Mouse (Mus musculus) CH12.LX (cell line): Measurements from ENCODE around the gene Anxa11. TPM values are rescaled to one million over a fixed set of nuclear protein-coding genes. Genes with fewer than 3 reads are reported as not detected.

ENCODE experiments used
- DNase-seq: peaks from one replicate; pipeline ENCODE4 v3.0.0-alpha.2; 2013; ENCODE audit errors: extremely low read depth
- H3K27ac ChIP-seq: 2 replicates; pipeline ENCODE4 v1.5.1; 2012; ENCODE audit warnings: low read depth, mild to moderate bottlenecking, control low read depth, moderate library complexity; ENCODE audit not compliant: insufficient read depth
- H3K27me3 ChIP-seq: replicated peaks from 2 replicates; pipeline ENCODE3; 2012; ENCODE audit warnings: inconsistent platforms
- H3K36me3 ChIP-seq, 2 experiments: replicated peaks in 1 of 2; 2 replicates each; pipeline versions ENCODE3 to v1.6.1; 2012; ENCODE audit warnings: inconsistent platforms in 1 of 2, low read length in 1 of 2, mild to moderate bottlenecking in 1 of 2, mixed read lengths in 1 of 2, moderate library complexity in 1 of 2; ENCODE audit not compliant: control insufficient read depth in 1 of 2, insufficient read depth in 1 of 2
- H3K4me1 ChIP-seq, 2 experiments: 2 replicates each; pipeline ENCODE4 v1.6.1; 2012; ENCODE audit warnings: inconsistent platforms in 1 of 2, moderate library complexity in 1 of 2; ENCODE audit not compliant: insufficient read depth in 2 of 2, control insufficient read depth in 1 of 2
- H3K4me2 ChIP-seq: 2 replicates; pipeline ENCODE4 v1.6.1; 2012; ENCODE audit warnings: low read depth, mild to moderate bottlenecking, control low read depth; ENCODE audit not compliant: poor library complexity, insufficient read depth, severe bottlenecking
- H3K4me3 ChIP-seq, 3 experiments: fragments of 150-350 bp in 1 of 3; sonication (generic) in 1 of 3; replicated peaks in 1 of 3; 2 replicates each; pipeline versions ENCODE3 to v1.5.1; 2011 to 2012; ENCODE audit warnings: low read depth in 2 of 3, low read length in 2 of 3, mild to moderate bottlenecking in 2 of 3, moderate library complexity in 2 of 3, control low read depth in 1 of 3, improper control_type of control experiment in 1 of 3, inconsistent platforms in 1 of 3, mixed read lengths in 1 of 3; ENCODE audit not compliant: poor library complexity in 1 of 3
- H3K79me2 ChIP-seq: replicated peaks from 2 replicates; pipeline ENCODE4 v1.6.1; 2012; ENCODE audit warnings: mild to moderate bottlenecking, moderate library complexity; ENCODE audit not compliant: control insufficient read depth, poor library complexity, insufficient read depth, severe bottlenecking; ENCODE audit errors: extremely low read depth
- H3K9ac ChIP-seq: 2 replicates; pipeline ENCODE4 v1.6.1; 2012; ENCODE audit warnings: low read depth, mild to moderate bottlenecking, control low read depth, moderate library complexity; ENCODE audit not compliant: insufficient read depth
- H3K9me3 ChIP-seq: replicated peaks from 2 replicates; pipeline ENCODE3; 2012; ENCODE audit warnings: low read length, inconsistent platforms, mixed read lengths
- E2F4 ChIP-seq: IDR thresholded peaks from 2 replicates; pipeline ENCODE4 v1.6.1; 2011; ENCODE audit warnings: low read depth, low read length, improper control_type of control experiment; ENCODE audit not compliant: insufficient replicate concordance
- ELF1 ChIP-seq: IDR thresholded peaks from 2 replicates; pipeline ENCODE4 v1.6.1; 2014; ENCODE audit warnings: low read depth, mild to moderate bottlenecking, inconsistent platforms, low read length, improper control_type of control experiment
- ETS1 ChIP-seq: conservative IDR thresholded peaks from 2 replicates; pipeline ENCODE4 v1.6.1; 2012; ENCODE audit warnings: low read depth, mild to moderate bottlenecking, inconsistent platforms, low read length, improper control_type of control experiment, moderate library complexity
- GABPA ChIP-seq: IDR thresholded peaks from 2 replicates; pipeline ENCODE4 v1.6.1; 2012; ENCODE audit warnings: low read depth, low read length, improper control_type of control experiment, inconsistent platforms; ENCODE audit not compliant: insufficient replicate concordance
- HCFC1 ChIP-seq: IDR thresholded peaks from 2 replicates; pipeline ENCODE4 v1.6.1; 2012; ENCODE audit warnings: low read depth, mild to moderate bottlenecking, inconsistent platforms, low read length, improper control_type of control experiment
- JUND ChIP-seq: conservative IDR thresholded peaks from 2 replicates; pipeline ENCODE4 v1.6.1; 2011; ENCODE audit warnings: low read depth, low read length, improper control_type of control experiment
- KAT2A ChIP-seq: IDR thresholded peaks from 2 replicates; pipeline ENCODE4 v1.6.1; 2012; ENCODE audit warnings: low read length, improper control_type of control experiment, inconsistent platforms; ENCODE audit not compliant: insufficient replicate concordance
- MAFK ChIP-seq: IDR thresholded peaks from 2 replicates; pipeline ENCODE4 v1.6.1; 2011; ENCODE audit warnings: low read length, improper control_type of control experiment; ENCODE audit not compliant: insufficient replicate concordance
- MAX ChIP-seq: IDR thresholded peaks from 2 replicates; pipeline ENCODE4 v1.6.1; 2011; ENCODE audit warnings: low read length, improper control_type of control experiment
- MAZ ChIP-seq: IDR thresholded peaks from 2 replicates; pipeline ENCODE4 v1.6.1; 2012; ENCODE audit warnings: low read depth, mild to moderate bottlenecking, inconsistent platforms, low read length, improper control_type of control experiment, moderate library complexity
- MEF2A ChIP-seq: IDR thresholded peaks from 2 replicates; pipeline ENCODE4 v1.6.1; 2014; ENCODE audit warnings: low read depth, mild to moderate bottlenecking, inconsistent platforms, low read length, improper control_type of control experiment, borderline replicate concordance
- NELFE ChIP-seq: IDR thresholded peaks from 2 replicates; pipeline ENCODE4 v1.6.1; 2011; ENCODE audit warnings: low read depth, low read length, improper control_type of control experiment
- NRF1 ChIP-seq: IDR thresholded peaks from 2 replicates; pipeline ENCODE4 v1.6.1; 2014; ENCODE audit warnings: low read depth, mild to moderate bottlenecking, inconsistent platforms, low read length, improper control_type of control experiment, moderate library complexity
- PAX5 ChIP-seq: IDR thresholded peaks from 2 replicates; pipeline ENCODE4 v1.6.1; 2012; ENCODE audit warnings: low read length, inconsistent platforms, mixed read lengths
- POLR2A ChIP-seq: IDR thresholded peaks from 2 replicates; pipeline ENCODE4 v1.6.1; 2011; ENCODE audit warnings: low read depth, mild to moderate bottlenecking, improper control_type of control experiment, low read length
- POLR2AphosphoS2 ChIP-seq: IDR thresholded peaks from 2 replicates; pipeline ENCODE4 v1.6.1; 2011; ENCODE audit warnings: low read depth, low read length, improper control_type of control experiment
- RAD21 ChIP-seq: IDR thresholded peaks from 2 replicates; pipeline ENCODE4 v1.6.1; 2011; ENCODE audit warnings: low read depth, mild to moderate bottlenecking, low read length, improper control_type of control experiment, moderate library complexity
- RCOR1 ChIP-seq: conservative IDR thresholded peaks from 2 replicates; pipeline ENCODE4 v1.6.1; 2012; ENCODE audit warnings: low read depth, mild to moderate bottlenecking, inconsistent platforms, low read length, improper control_type of control experiment
- SIN3A ChIP-seq: IDR thresholded peaks from 2 replicates; pipeline ENCODE4 v1.6.1; 2012; ENCODE audit warnings: low read length, improper control_type of control experiment, inconsistent platforms
- SMC3 ChIP-seq: IDR thresholded peaks from 2 replicates; pipeline ENCODE4 v1.6.1; 2011; ENCODE audit warnings: low read depth, low read length, improper control_type of control experiment
- UBTF ChIP-seq: IDR thresholded peaks from 2 replicates; pipeline ENCODE4 v1.6.1; 2012; ENCODE audit warnings: low read depth, mild to moderate bottlenecking, inconsistent platforms, low read length, improper control_type of control experiment, moderate library complexity
- USF1 ChIP-seq: IDR thresholded peaks from 2 replicates; pipeline ENCODE4 v1.6.1; 2014; ENCODE audit warnings: low read depth, mild to moderate bottlenecking, inconsistent platforms, low read length, improper control_type of control experiment
- ZKSCAN1 ChIP-seq: IDR thresholded peaks from 2 replicates; pipeline ENCODE4 v1.6.1; 2012; ENCODE audit warnings: low read depth, inconsistent platforms, low read length, improper control_type of control experiment, borderline replicate concordance
- ZMIZ1 ChIP-seq: IDR thresholded peaks from 2 replicates; pipeline ENCODE4 v1.6.1; 2012; ENCODE audit warnings: low read depth, mild to moderate bottlenecking, inconsistent platforms, low read length, improper control_type of control experiment
- dilution Hi-C: fragments of 300-500 bp; cut with MboI; formaldehyde crosslinking; loops from 2 replicates; pipeline ENCODE4 v1.14.3; 2020; ENCODE audit warnings: low sequenced_read_pairs; ENCODE audit not compliant: extremely low pct_unique_long_range_greater_than_20kb, extremely low pct_ligation_motif_present
- in situ Hi-C: fragments of 300-500 bp; cut with MboI; formaldehyde crosslinking; loops from 3 replicates; pipeline ENCODE4 v1.14.3; 2019; ENCODE audit warnings: low sequenced_read_pairs, low pct_ligation_motif_present, low pct_unique_long_range_greater_than_20kb, mixed read lengths
- polyA plus RNA-seq: library from polyadenylated mRNA; unstranded; fragments of >175 nt; gene quantifications from 2 replicates; pipeline ENCODE4 v1.2.1, GENCODE M21; 2012; ENCODE audit warnings: low read depth; ENCODE audit not compliant: insufficient read length
- total RNA-seq, 2 experiments: library from RNA; depleted of rRNA; stranded (reverse); fragments of 300-350 nt in 1 of 2; fragments of >200 nt in 1 of 2; gene quantifications; 2 replicates each; pipeline ENCODE4 v1.2.3; 2012 to 2014

Anxa11 gene
- total and polyA plus RNA-seq, 3 experiments: 5.0 to 35.0 (median 8.4) TPM

DNA sequence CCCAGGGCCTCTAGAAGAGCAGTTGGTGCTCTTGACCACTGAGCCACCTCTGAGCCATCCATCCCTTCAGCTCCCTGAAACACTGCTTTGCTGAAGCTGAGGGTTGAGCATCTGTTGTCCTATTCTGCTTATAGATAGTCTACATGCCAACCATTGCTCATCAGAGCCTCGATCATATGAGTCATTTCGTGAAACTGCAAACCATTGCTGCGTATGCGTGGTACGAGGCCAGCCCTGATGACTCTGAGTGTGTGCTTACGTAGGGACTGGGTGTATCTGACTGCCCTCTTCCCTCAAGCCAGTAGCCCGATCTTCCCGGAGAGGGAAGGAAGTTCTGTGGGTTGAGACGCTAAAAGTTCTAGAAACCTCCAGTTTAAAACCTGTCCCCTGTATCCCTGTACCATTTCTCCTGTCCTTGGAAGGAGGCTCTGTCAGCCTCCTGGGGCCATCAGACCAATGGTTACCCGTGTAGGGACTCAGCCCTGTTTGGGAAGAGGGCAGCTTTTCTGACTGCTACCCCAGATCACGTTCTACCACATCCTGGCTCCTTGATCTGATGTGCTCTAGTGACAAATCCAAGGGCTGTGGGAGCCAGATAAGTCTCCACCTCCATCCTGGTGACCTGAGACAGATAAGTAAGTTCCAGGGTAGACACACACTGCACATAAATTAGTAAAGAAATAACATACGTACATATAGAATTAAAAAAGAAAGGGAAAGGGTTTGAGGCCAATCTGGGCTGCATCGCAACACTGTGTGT is 20.0 kb downstream of the Anxa11 start (continued):
- TF ChIP-seq ZKSCAN1 (no peak), POLR2AphosphoS2 (no peak), MAX (no peak), NRF1 (no peak), HCFC1 (no peak), MEF2A (no peak), NELFE (no peak), JUND (peak; percentile 46; the same call in 1 of the 2 replicates), ELF1 (no peak)

DNA sequence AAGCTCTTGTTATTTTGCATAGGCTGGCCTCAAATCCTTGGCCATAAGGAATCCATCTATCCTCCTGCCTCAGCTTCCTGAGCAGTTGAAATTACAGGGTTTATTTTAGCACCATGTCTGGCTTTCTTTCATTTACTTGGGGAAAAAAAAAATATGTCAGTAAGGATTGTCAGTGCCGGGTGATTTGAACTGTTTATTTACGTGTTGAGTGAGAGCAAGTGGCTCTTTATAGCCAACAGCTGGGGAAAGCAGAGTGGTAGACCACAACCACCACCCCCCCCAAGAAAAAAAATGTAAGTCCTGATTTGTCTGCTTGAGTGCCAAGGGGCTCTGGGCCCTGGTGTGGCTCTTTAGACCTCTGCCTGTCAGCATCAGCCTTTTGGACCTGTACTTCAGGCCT is 21.8 kb downstream of the Anxa11 start:
- TF ChIP-seq GABPA (no peak), POLR2AphosphoS2 (no peak), MAZ (no peak), USF1 (no peak), KAT2A (no peak), MAX (no peak), MEF2A (no peak), POLR2A (no peak), UBTF (no peak), RCOR1 (no peak), ETS1 (no peak), E2F4 (no peak), RAD21 (no peak), SMC3 (no peak), ZMIZ1 (no peak), ZKSCAN1 (no peak), MAFK (no peak), SIN3A (no peak), PAX5 (no peak), JUND (no peak)
- TF ChIP-seq, all 38 proteins: peak for 0
- H3K36me3 ChIP-seq: peaks cover 0 to 2% of the 10 kb centered on the region in 2 experiments
- in situ Hi-C loops (no loop called here), dilution Hi-C loops (no loop called here)
- no peak overlapping the region for H3K9ac ChIP-seq
- no peaks in the 10 kb centered on the region for H3K9me3 ChIP-seq
- no peak for DNase-seq
- H3K79me2 ChIP-seq: no peaks in the 10 kb centered on the region; the same call in 1 of the 2 replicates
- H3K4me3 ChIP-seq: no peak overlapping the region
- no peak overlapping the region for H3K27ac ChIP-seq
- H3K4me1 ChIP-seq: peaks cover 3 to 39% of the 10 kb centered on the region in 2 experiments; a peak in 3 of 4 replicates
- no peak overlapping the region for H3K4me2 ChIP-seq
- H3K27me3 ChIP-seq: no peaks in the 10 kb centered on the region
